Mouse (Mus musculus) forebrain, embryonic 10.5 days (tissue): ENCODE measurements around the gene Itga10. TPM values are rescaled to one million over a fixed set of nuclear protein-coding genes. Genes with fewer than 3 reads are reported as not detected.
"Not testable (repeated sequence)": the region's sequence is repeated elsewhere in the genome, so short reads cannot be mapped to it uniquely, and the experiment has no call there.

ENCODE experiments used
- DNase-seq: peaks from one replicate; pipeline ENCODE4 v3.0.0-alpha.2; 2017; ENCODE audit warnings: low spot score; ENCODE audit errors: extremely low spot score
- H3K27ac ChIP-seq: fragments of 300-500 bp; sonication (generic); 2 replicates; pipeline ENCODE4 v1.5.1; 2016; ENCODE audit warnings: mild to moderate bottlenecking
- H3K27me3 ChIP-seq: fragments of 300-500 bp; sonication (generic); 2 replicates; pipeline ENCODE4 v1.6.1; 2016; ENCODE audit warnings: mild to moderate bottlenecking; ENCODE audit not compliant: poor library complexity, severe bottlenecking
- H3K36me3 ChIP-seq: fragments of 300-500 bp; sonication (generic); replicated peaks from 2 replicates; pipeline ENCODE4 v1.6.1; 2016; ENCODE audit warnings: mild to moderate bottlenecking, moderate library complexity
- H3K4me1 ChIP-seq: fragments of 300-500 bp; sonication (generic); 2 replicates; pipeline ENCODE4 v1.6.1; 2016
- H3K4me3 ChIP-seq: fragments of 300-500 bp; sonication (generic); 2 replicates; pipeline ENCODE4 v1.5.1; 2016; ENCODE audit warnings: mild to moderate bottlenecking, moderate library complexity
- H3K9me3 ChIP-seq: fragments of 300-500 bp; sonication (generic); 2 replicates; pipeline ENCODE4 v1.6.1; 2016; ENCODE audit warnings: mild to moderate bottlenecking, moderate library complexity
- WGBS: fragments of 180-500 bp; shearing (Covaris S2); methylation state at CpG from one replicate; pipeline ENCODE4 v1.1.7; 2016; 5-methylcytosine and 5-hydroxymethylcytosine counted together
- polyA plus RNA-seq: library from polyadenylated mRNA; unstranded; fragments of >200 nt; fragmentation: Nextera tagmentation; extraction: Ambion mirVana; gene quantifications from 2 replicates; pipeline ENCODE4 v1.2.1, GENCODE M21; 2016

The Itga10 gene
- polyA plus RNA-seq, 1 experiment from 2014 or later = 0.51 TPM

- H3K27me3 ChIP-seq = peaks cover 19% of the 10 kb centered on the region
- DNase-seq = no peak
- H3K4me3 ChIP-seq = peak overlapping the region; percentile 93
- WGBS = 58% methylated on average over 5 of the region's 5 CpGs
- peak overlapping the region; percentile 96 for H3K27ac ChIP-seq
- H3K36me3 ChIP-seq = peaks cover 28% of the 10 kb centered on the region
- no peaks in the 10 kb centered on the region for H3K9me3 ChIP-seq
- peaks cover 67% of the 10 kb centered on the region for H3K4me1 ChIP-seq
These were observed 42.7 kb upstream of the Itga10 start for GRCm38 (mm10) chr3:96602704-96603084.

GRCm38 (mm10) chr3:96603311-96603710 lies 42.1 kb upstream of the Itga10 start:
- peak overlapping the region; percentile 96; the same call in 1 of the 2 replicates for H3K27ac ChIP-seq
- peaks cover 61% of the 10 kb centered on the region for H3K4me1 ChIP-seq
- H3K36me3 ChIP-seq = peaks cover 33% of the 10 kb centered on the region
- DNase-seq = no peak
- H3K27me3 ChIP-seq = peaks cover 18% of the 10 kb centered on the region
- H3K9me3 ChIP-seq = no peaks in the 10 kb centered on the region
- WGBS = 60% methylated on average over 5 of the region's 5 CpGs
- H3K4me3 ChIP-seq = peak overlapping the region; percentile 93; the same call in 1 of the 2 replicates

- Histone ChIP-seq H3K4me1 (peaks cover 34% of the 10 kb centered on the region), H3K36me3 (peaks cover 39% of the 10 kb centered on the region)
- not testable (repeated sequence) for H3K9me3 ChIP-seq, H3K27me3 ChIP-seq, H3K27ac ChIP-seq, H3K4me3 ChIP-seq, DNase-seq
- 88% methylated on average over 4 of the region's 4 CpGs for WGBS
These were observed 39.4 kb upstream of the Itga10 start for GRCm38 (mm10) chr3:96606007-96606406.

- Histone ChIP-seq H3K27me3 (no peaks in the 10 kb centered on the region), H3K9me3 (no peaks in the 10 kb centered on the region), H3K36me3 (peaks cover 39% of the 10 kb centered on the region)
These were observed 38.8 kb upstream of the Itga10 start for GRCm38 (mm10) chr3:96606618-96607017.

GRCm38 (mm10) chr3:96617941-96618340 lies 27.4 kb upstream of the Itga10 start:
- no peak overlapping the region for H3K27ac ChIP-seq
- H3K9me3 ChIP-seq = no peaks in the 10 kb centered on the region
- peaks cover 80% of the 10 kb centered on the region for H3K36me3 ChIP-seq
- 90% methylated on average over 3 of the region's 3 CpGs for WGBS
- DNase-seq = no peak
- no peak overlapping the region for H3K4me3 ChIP-seq
- no peaks in the 10 kb centered on the region for H3K27me3 ChIP-seq
- no peaks in the 10 kb centered on the region for H3K4me1 ChIP-seq

More at GRCm38 (mm10) chr3:96606618-96607017, 38.8 kb upstream of the Itga10 start:
- DNase-seq = no peak
- WGBS = 89% methylated on average over 4 of the region's 4 CpGs
- H3K4me3 ChIP-seq = no peak overlapping the region
- H3K4me1 ChIP-seq = peaks cover 29% of the 10 kb centered on the region
- H3K27ac ChIP-seq = no peak overlapping the region

GRCm38 (mm10) chr3:96623201-96623600 lies 22.2 kb upstream of the Itga10 start:
- WGBS = 90% methylated on average over 4 of the region's 4 CpGs

GRCm38 (mm10) chr3:96629729-96630600 lies 15.4 kb upstream of the Itga10 start, which contains the start of gene Rbm8a:
Gene Rbm8a (plus strand): TSS chr3:96629933.
- peak within 1 kb of the TSS; percentile 95 for H3K27ac ChIP-seq
- WGBS = under 1% methylated on average over 48 of the region's 48 CpGs
- H3K4me1 ChIP-seq = peaks cover 26% of the 10 kb centered on the region
- H3K4me3 ChIP-seq = peak within 1 kb of the TSS; percentile 77
- no peaks in the 10 kb centered on the region for H3K9me3 ChIP-seq
- H3K36me3 ChIP-seq = peaks cover 58% of the 10 kb centered on the region
- H3K27me3 ChIP-seq = no peaks in the 10 kb centered on the region
- DNase-seq = peak; percentile 97

More at GRCm38 (mm10) chr3:96623201-96623600, 22.2 kb upstream of the Itga10 start:
- Histone ChIP-seq H3K27me3 (no peaks in the 10 kb centered on the region), H3K4me1 (no peaks in the 10 kb centered on the region), H3K9me3 (no peaks in the 10 kb centered on the region), H3K36me3 (peaks cover 81% of the 10 kb centered on the region), H3K4me3 (no peak overlapping the region), H3K27ac (no peak overlapping the region)
- DNase-seq = no peak

GRCm38 (mm10) chr3:96632058-96632457 lies 13.3 kb upstream of the Itga10 start:
- H3K27me3 ChIP-seq = no peaks in the 10 kb centered on the region
- peaks cover 44% of the 10 kb centered on the region for H3K4me1 ChIP-seq
- DNase-seq = no peak
- no peak overlapping the region for H3K27ac ChIP-seq
- no peak overlapping the region for H3K4me3 ChIP-seq
- peaks cover 45% of the 10 kb centered on the region for H3K36me3 ChIP-seq
- H3K9me3 ChIP-seq = no peaks in the 10 kb centered on the region

- no peaks in the 10 kb centered on the region for H3K27me3 ChIP-seq
- DNase-seq = no peak
- H3K27ac ChIP-seq = no peak overlapping the region
- H3K4me1 ChIP-seq = peaks cover 41% of the 10 kb centered on the region
- 88% methylated on average over 1 of the region's 1 CpGs for WGBS
- peaks cover 54% of the 10 kb centered on the region for H3K36me3 ChIP-seq
- H3K9me3 ChIP-seq = no peaks in the 10 kb centered on the region
- no peak overlapping the region for H3K4me3 ChIP-seq
These were observed 11.4 kb upstream of the Itga10 start for GRCm38 (mm10) chr3:96634015-96634414.

GRCm38 (mm10) chr3:96634928-96635879 lies 10.2 kb upstream of the Itga10 start, which contains the start of the genes Pex11b and Gm42957:
Gene Pex11b (plus strand): TSS chr3:96635376.
Gene Gm42957 (plus strand): TSS chr3:96635474.
- peaks cover 66% of the 10 kb centered on the region for H3K36me3 ChIP-seq
- DNase-seq = peak; percentile 75
- no peaks in the 10 kb centered on the region for H3K9me3 ChIP-seq

GRCm38 (mm10) chr3:96635906-96636305 lies 9.5 kb upstream of the Itga10 start:
- H3K4me3 ChIP-seq = peak overlapping the region; percentile 94
- no peaks in the 10 kb centered on the region for H3K9me3 ChIP-seq
- peaks cover 32% of the 10 kb centered on the region for H3K4me1 ChIP-seq
- 13% methylated on average over 15 of the region's 15 CpGs for WGBS
- H3K27ac ChIP-seq = peak overlapping the region; percentile 94
- peaks cover 67% of the 10 kb centered on the region for H3K36me3 ChIP-seq
- no peak for DNase-seq
- no peaks in the 10 kb centered on the region for H3K27me3 ChIP-seq

More at GRCm38 (mm10) chr3:96634928-96635879, 10.2 kb upstream of the Itga10 start, which contains the start of the genes Pex11b and Gm42957:
- H3K4me3 ChIP-seq = peak within 1 kb of the TSS; percentile 94
- H3K27ac ChIP-seq = peak within 1 kb of the TSS; percentile 94
- H3K4me1 ChIP-seq = peaks cover 37% of the 10 kb centered on the region
- no peaks in the 10 kb centered on the region for H3K27me3 ChIP-seq
- 2% methylated on average over 60 of the region's 60 CpGs for WGBS

GRCm38 (mm10) chr3:96636448-96636847 lies 8.9 kb upstream of the Itga10 start:
- Histone ChIP-seq H3K27me3 (no peaks in the 10 kb centered on the region), H3K9me3 (no peaks in the 10 kb centered on the region), H3K4me3 (peak overlapping the region; percentile 94), H3K27ac (peak overlapping the region; percentile 94; the same call in 1 of the 2 replicates), H3K4me1 (peaks cover 27% of the 10 kb centered on the region), H3K36me3 (peaks cover 67% of the 10 kb centered on the region)
- DNase-seq = no peak
- 71% methylated on average over 11 of the region's 11 CpGs for WGBS
